Mouse (Mus musculus) forebrain, embryonic 16.5 days (tissue): ENCODE results near the gene Cyp2j8. TPM values are rescaled to one million over a fixed set of nuclear protein-coding genes. Genes with fewer than 3 reads are reported as not detected.
"Not testable (repeated sequence)": the region's sequence is repeated elsewhere in the genome, so short reads cannot be mapped to it uniquely, and the experiment has no call there.

Experiments used
- ATAC-seq: fragments of 200-750 bp; cut with Nextera tagmentation; 2 replicates; pipeline ENCODE4 v1.8.0; 2017; ENCODE audit warnings: mild to moderate bottlenecking, moderate library complexity
- H3K27ac ChIP-seq: fragments of 300-500 bp; sonication (generic); 2 replicates; pipeline ENCODE4 v1.5.1; 2014; ENCODE audit warnings: low read length, control low read depth
- H3K27me3 ChIP-seq: fragments of 300-500 bp; sonication (generic); replicated peaks from 2 replicates; pipeline ENCODE4 v1.6.1; 2014; ENCODE audit warnings: low read length; ENCODE audit not compliant: control insufficient read depth, insufficient read depth
- H3K36me3 ChIP-seq: fragments of 300-500 bp; sonication (generic); 2 replicates; pipeline ENCODE4 v1.6.1; 2014; ENCODE audit not compliant: control insufficient read depth, insufficient read depth
- H3K4me1 ChIP-seq: fragments of 300-500 bp; sonication (generic); replicated peaks from 2 replicates; pipeline ENCODE4 v1.6.1; 2014; ENCODE audit warnings: low read length; ENCODE audit not compliant: control insufficient read depth, insufficient read depth
- H3K4me2 ChIP-seq: fragments of 300-500 bp; sonication (generic); 2 replicates; pipeline ENCODE4 v1.6.1; 2014; ENCODE audit warnings: mild to moderate bottlenecking, low read length, control low read depth
- H3K4me3 ChIP-seq: fragments of 300-500 bp; sonication (generic); replicated peaks from 2 replicates; pipeline ENCODE4 v1.5.1; 2014; ENCODE audit warnings: mild to moderate bottlenecking, low read length, control low read depth
- H3K9ac ChIP-seq: fragments of 300-500 bp; sonication (generic); replicated peaks from 2 replicates; pipeline ENCODE4 v1.6.1; 2014; ENCODE audit warnings: low read depth, low read length, control low read depth
- H3K9me3 ChIP-seq: fragments of 300-500 bp; sonication (generic); 2 replicates; pipeline ENCODE4 v1.6.1; 2016; ENCODE audit warnings: low read length; ENCODE audit not compliant: control insufficient read depth
- WGBS: fragments of 180-500 bp; shearing (Covaris S2); extraction: QIAGEN DNeasy Blood & Tissue Kit; methylation state at CpG from one replicate; pipeline ENCODE4 v1.1.7; 2014; 5-methylcytosine and 5-hydroxymethylcytosine counted together
- polyA plus RNA-seq: library from polyadenylated mRNA; unstranded; fragments of >200 nt; fragmentation: Nextera tagmentation; extraction: Ambion mirVana; gene quantifications from 2 replicates; pipeline ENCODE4 v1.2.1, GENCODE M21; 2015

Cyp2j8 gene
- polyA plus RNA-seq, result 0.16 TPM in 1 of 2 replicates, not detected in the other

- no peak within 1 kb of the TSS for H3K27ac ChIP-seq
- H3K4me2 ChIP-seq, result no peak within 1 kb of the TSS
- no peaks in the 10 kb centered on the region for H3K36me3 ChIP-seq
- no peaks in the 10 kb centered on the region for H3K4me1 ChIP-seq
- no peaks in the 10 kb centered on the region for H3K9me3 ChIP-seq
- H3K27me3 ChIP-seq, result no peaks in the 10 kb centered on the region
- WGBS, result 69% methylated on average over 1 of the region's 1 CpGs
- no peak for ATAC-seq
- no peak within 1 kb of the TSS for H3K9ac ChIP-seq
- no peak within 1 kb of the TSS for H3K4me3 ChIP-seq
Observed at GRCm38 (mm10) chr4:96507286-96507685, at the start of gene Cyp2j8. Gene Cyp2j8 (minus strand): TSS chr4:96507386.

- Histone ChIP-seq H3K4me2 (peak within 1 kb of the TSS; percentile 69), H3K9ac (peak within 1 kb of the TSS; percentile 75), H3K27me3 (no peaks in the 10 kb centered on the region), H3K4me1 (0 out of 2 replicates have a peak, but pooled peaks cover 2% of the 10 kb centered on the region), H3K4me3 (peak within 1 kb of the TSS; percentile 55), H3K27ac (no peak within 1 kb of the TSS), H3K36me3 (no peaks in the 10 kb centered on the region), H3K9me3 (no peaks in the 10 kb centered on the region)
- peak; percentile 96 for ATAC-seq
- WGBS, result under 1% methylated on average over 16 of the region's 16 CpGs
Observed at GRCm38 (mm10) chr4:96553133-96553819, 46.1 kb upstream of the Cyp2j8 start, which contains the start of gene Cyp2j6. Gene Cyp2j6 (minus strand): TSS chr4:96553661.

GRCm38 (mm10) chr4:96551619-96552018 is 44.4 kb upstream of the Cyp2j8 start:
- WGBS, result 94% methylated on average over 3 of the region's 3 CpGs
- no peaks in the 10 kb centered on the region for H3K9me3 ChIP-seq
- H3K4me2 ChIP-seq, result no peak overlapping the region
- H3K4me3 ChIP-seq, result no peak overlapping the region
- H3K27me3 ChIP-seq, result no peaks in the 10 kb centered on the region
- no peak for ATAC-seq
- H3K27ac ChIP-seq, result no peak overlapping the region
- H3K9ac ChIP-seq, result no peak overlapping the region
- 0 out of 2 replicates have a peak, but pooled peaks cover 2% of the 10 kb centered on the region for H3K4me1 ChIP-seq
- no peaks in the 10 kb centered on the region for H3K36me3 ChIP-seq

- 43% methylated on average over 1 of the region's 1 CpGs for WGBS
- no peaks in the 10 kb centered on the region for H3K36me3 ChIP-seq
- no peaks in the 10 kb centered on the region for H3K27me3 ChIP-seq
- H3K4me2 ChIP-seq, result no peak overlapping the region
- no peaks in the 10 kb centered on the region for H3K9me3 ChIP-seq
- no peak overlapping the region for H3K9ac ChIP-seq
- H3K4me1 ChIP-seq, result no peaks in the 10 kb centered on the region
- H3K27ac ChIP-seq, result no peak overlapping the region
- no peak overlapping the region for H3K4me3 ChIP-seq
- ATAC-seq, result no peak
Observed at GRCm38 (mm10) chr4:96545976-96546375, 38.8 kb upstream of the Cyp2j8 start.

- ATAC-seq, result no peak
- no peaks in the 10 kb centered on the region for H3K27me3 ChIP-seq
- no peak overlapping the region for H3K4me2 ChIP-seq
- H3K9me3 ChIP-seq, result no peaks in the 10 kb centered on the region
- H3K4me1 ChIP-seq, result no peaks in the 10 kb centered on the region
- no peak overlapping the region for H3K27ac ChIP-seq
- H3K4me3 ChIP-seq, result no peak overlapping the region
- no peaks in the 10 kb centered on the region for H3K36me3 ChIP-seq
- H3K9ac ChIP-seq, result no peak overlapping the region
- WGBS, result 3% methylated on average over 1 of the region's 1 CpGs
Observed at GRCm38 (mm10) chr4:96525772-96526171, 18.6 kb upstream of the Cyp2j8 start.

GRCm38 (mm10) chr4:96522256-96522655 is 15.1 kb upstream of the Cyp2j8 start:
- no peaks in the 10 kb centered on the region for H3K9me3 ChIP-seq
- ATAC-seq, result no peak
- H3K27me3 ChIP-seq, result no peaks in the 10 kb centered on the region
- no peaks in the 10 kb centered on the region for H3K4me1 ChIP-seq
- no peaks in the 10 kb centered on the region for H3K36me3 ChIP-seq
- H3K4me3 ChIP-seq, result no peak overlapping the region
- no peak overlapping the region for H3K27ac ChIP-seq
- 74% methylated on average over 2 of the region's 2 CpGs for WGBS
- no peak overlapping the region for H3K4me2 ChIP-seq
- H3K9ac ChIP-seq, result no peak overlapping the region

- Histone ChIP-seq H3K4me1 (no peaks in the 10 kb centered on the region), H3K9me3 (no peaks in the 10 kb centered on the region), H3K4me2 (no peak overlapping the region), H3K27me3 (no peaks in the 10 kb centered on the region), H3K9ac (no peak overlapping the region), H3K4me3 (no peak overlapping the region), H3K36me3 (no peaks in the 10 kb centered on the region), H3K27ac (no peak overlapping the region)
- no peak for ATAC-seq
- WGBS, result 89% methylated on average over 3 of the region's 3 CpGs
Observed at GRCm38 (mm10) chr4:96510083-96510482, 2.9 kb upstream of the Cyp2j8 start.

GRCm38 (mm10) chr4:96463311-96464060 is 43.7 kb downstream of the Cyp2j8 start:
- not testable (repeated sequence) for H3K4me2 ChIP-seq, H3K36me3 ChIP-seq, H3K27me3 ChIP-seq, H3K9me3 ChIP-seq, H3K4me3 ChIP-seq, ATAC-seq, H3K4me1 ChIP-seq, H3K27ac ChIP-seq, H3K9ac ChIP-seq
- WGBS, result 88% methylated on average over 30 of the region's 30 CpGs
